Mouse (Mus musculus): ENCODE results near the gene Slc25a12.

Slc25a12 gene

DNA sequence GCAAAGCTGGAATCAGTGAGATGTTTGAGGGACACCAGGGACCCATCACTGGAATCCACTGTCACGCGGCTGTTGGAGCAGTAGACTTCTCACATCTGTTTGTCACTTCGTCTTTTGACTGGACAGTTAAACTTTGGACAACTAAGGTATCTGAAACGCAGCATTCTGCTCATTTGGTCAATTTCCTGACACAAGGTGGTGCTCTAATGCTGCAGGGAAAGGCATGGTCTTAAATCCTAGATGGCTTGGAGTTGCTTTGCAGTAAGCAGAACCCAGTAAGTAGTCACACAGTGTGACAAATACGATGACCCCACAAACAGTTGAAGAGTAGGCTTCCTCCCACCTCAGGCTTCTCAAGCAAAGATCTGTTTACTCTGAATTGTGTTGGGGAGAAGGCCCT, 116.7 kb downstream of the Slc25a12 start:
- peak; percentile 32 for DNase-seq (ENCODE audit: low read depth, low spot score)

- no peak for DNase-seq (ENCODE audit: low read depth, low spot score)
These were observed 119.5 kb downstream of the Slc25a12 start for GRCm38 (mm10) chr2:71248071-71248470.

GRCm38 (mm10) chr2:71246096-71246495, 121.5 kb downstream of the Slc25a12 start:
- DNase-seq (ENCODE audit: low read depth, low spot score): no peak

- DNase-seq (ENCODE audit: low read depth, low spot score): no peak
These were observed 122.1 kb downstream of the Slc25a12 start for GRCm38 (mm10) chr2:71245416-71245815.

DNA sequence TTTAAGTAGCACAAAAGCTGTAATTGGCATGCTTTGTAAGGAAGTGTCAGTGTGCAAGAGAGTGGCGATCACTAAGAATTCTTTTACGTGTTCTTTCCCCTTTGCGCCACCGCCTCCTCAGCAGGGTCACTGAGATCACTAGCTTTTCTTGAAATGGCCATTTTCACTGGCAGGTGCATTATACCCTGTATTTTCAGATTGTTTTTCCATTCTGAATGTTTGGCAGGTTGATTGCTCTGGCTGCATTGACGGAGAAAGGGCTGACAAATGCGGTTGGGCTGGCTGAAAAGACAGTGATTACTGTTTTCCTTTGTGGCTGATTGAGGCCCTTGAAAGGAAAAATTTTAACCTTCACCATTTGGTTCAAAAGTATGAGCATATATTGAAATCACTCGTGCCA, 122.7 kb downstream of the Slc25a12 start:
- DNase-seq (ENCODE audit: low read depth, low spot score): no peak

DNA sequence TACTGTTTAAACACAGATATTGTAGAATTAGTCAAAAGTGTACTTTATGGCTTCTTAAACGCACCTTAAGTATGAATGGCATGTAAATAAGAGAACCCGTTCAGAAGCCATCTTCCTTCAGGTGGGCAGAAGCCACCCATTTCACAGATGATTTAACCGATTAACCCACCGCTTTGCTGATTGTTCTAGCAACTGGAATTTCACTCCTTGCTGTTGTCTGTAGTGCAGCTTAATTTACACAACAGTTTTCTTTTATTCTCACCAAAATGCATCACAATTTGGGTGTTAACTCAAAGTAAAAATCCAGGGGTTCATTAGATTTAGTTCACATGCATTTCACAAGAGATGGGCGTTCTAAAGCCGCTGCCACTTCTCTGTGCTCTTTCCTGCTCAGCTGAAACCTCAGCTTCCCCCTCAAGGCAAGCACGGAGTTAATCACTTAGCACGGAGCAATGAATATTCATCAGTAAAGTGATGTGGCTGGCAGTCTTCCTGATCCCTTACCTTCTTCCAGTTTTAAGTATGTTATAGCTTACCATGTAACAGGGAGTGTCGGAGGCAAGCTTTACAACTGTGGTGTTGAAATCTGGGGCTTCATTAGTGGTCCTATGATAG, 124.4 kb downstream of the Slc25a12 start:
- no peak for DNase-seq (ENCODE audit: low read depth, low spot score)

- DNase-seq (ENCODE audit: low read depth, low spot score): no peak
These were observed 125.4 kb downstream of the Slc25a12 start for GRCm38 (mm10) chr2:71242180-71242579.

GRCm38 (mm10) chr2:71241505-71241904, 126.0 kb downstream of the Slc25a12 start:
- DNase-seq (ENCODE audit: low read depth, low spot score): no peak

DNA sequence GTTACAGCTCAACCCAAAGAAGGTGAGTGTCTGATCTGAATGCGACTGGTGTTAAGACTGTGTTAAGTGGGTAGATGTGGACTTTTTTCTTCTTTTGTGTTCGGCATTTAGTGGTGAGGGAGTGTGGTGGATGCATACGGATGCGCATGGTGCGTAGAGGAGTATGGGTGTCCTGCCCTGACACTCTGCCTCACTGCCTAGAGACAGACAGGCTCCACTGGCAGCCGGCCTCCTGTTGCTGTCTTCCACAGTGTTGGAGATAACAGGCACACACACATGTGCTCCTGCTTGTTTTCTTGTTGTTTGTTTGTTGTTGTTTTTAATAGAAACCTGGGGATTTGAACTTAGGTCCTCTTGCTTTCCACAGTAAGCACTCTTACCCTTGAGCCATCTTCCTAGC, 131.5 kb downstream of the Slc25a12 start:
- no peak for DNase-seq (ENCODE audit: low read depth, low spot score)

- no peak for DNase-seq (ENCODE audit: low read depth, low spot score)
These were observed 132.1 kb downstream of the Slc25a12 start for GRCm38 (mm10) chr2:71235420-71235819.

DNA sequence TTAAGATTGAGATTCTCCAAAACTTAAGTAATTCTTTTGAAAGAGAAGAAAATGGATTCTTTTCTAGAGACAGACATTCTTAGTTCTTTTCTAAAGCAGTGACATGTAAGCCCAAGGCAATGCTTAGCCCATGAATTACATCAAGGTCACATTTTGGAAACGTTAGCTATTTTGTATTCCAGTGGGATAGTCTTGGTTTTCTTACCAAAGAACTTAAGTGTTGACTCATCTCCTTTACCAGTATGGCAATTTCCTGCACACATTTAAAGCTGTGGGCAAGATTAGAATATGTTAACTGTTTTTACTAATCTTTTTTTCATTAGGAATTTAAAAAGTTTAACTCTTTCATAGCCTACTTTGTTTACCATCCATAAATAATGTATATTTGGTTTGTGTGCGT, 134.6 kb downstream of the Slc25a12 start:
- no peak for DNase-seq (ENCODE audit: low read depth, low spot score)

DNA sequence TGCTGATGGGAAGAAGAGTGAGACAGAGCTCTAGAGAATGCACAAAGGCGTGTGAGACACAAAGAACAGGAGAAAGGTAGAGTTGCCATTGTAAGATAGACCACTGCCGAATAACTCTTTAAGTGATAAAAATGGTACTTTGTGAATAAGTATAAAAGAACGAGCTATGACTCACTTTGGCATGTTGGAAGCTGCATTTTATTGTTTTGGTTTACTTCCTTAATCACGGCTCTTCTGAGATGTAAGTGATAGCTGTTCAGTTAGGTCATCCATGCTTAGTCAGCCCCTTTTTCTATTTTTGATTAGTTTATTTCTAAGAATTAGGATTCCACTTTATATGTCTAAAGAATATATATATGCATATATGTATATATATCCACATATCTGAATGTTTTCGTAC, 135.6 kb downstream of the Slc25a12 start:
- no peak for DNase-seq (ENCODE audit: low read depth, low spot score)

DNA sequence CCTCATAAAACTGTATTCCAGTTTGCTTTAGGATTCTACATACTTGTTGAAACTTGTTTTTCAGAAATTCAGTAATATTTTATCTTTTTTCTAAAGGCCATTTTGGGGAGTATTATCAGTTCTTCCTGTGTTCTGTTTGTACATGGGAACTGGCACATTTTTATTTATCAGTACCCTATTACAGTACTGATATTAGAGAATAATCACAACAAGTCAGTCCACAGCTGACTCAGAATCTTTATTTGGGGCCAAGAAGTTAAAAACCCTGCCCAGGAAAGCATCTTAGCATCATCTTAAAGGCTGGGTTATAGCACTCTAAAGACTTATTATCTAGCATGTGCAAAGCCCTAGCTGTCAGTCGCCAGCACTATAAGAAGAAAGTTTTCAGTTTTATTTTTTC, 137.9 kb downstream of the Slc25a12 start:
- DNase-seq (ENCODE audit: low read depth, low spot score): no peak

DNA sequence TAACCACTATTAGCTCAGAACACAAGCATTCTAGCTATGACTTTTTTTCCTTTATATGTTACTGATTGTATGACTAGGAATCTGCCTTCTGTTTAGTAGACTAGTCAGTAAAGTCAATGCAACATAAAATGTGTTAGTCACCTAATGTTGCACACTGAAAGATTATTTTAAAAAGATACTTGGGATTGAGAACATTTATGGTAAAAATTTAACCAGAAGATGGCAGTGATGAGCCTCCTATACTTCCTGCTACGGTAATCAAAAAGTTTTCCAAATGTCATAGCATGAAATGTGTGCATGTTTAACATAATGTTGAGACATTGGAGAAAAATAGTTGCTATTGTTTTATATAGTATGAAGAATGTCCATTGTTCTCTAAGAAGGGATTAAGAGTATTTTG, 140.2 kb downstream of the Slc25a12 start:
- no peak for DNase-seq (ENCODE audit: low read depth, low spot score)
